In the genomic region with DNA sequence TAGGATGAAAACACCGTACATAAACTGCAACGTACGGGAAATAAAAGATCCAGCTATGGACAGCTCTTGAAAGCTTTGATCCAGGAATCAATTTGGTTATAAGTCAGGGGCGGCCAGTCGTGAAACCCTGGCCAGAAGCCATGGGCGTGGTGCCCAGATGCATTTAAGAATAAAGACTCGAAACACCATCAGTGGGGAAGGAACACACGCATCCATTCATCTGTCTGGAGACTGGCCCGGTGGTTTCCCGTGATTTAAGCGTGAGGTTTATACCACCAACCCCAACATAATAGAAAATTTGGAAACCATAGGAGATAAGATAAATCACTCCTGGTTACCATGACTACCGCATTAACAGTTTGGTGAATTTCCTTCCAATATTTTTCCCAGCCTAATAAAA, we compare ENCODE assay signal across 16 mouse cellular contexts. TPM values are rescaled to one million over a fixed set of nuclear protein-coding genes. Genes with fewer than 3 reads are reported as not detected.
A peak's percentile ranks its signal among the peaks of the same experiment; 100 is the strongest.
DNase-seq lines count a peak whose midpoint lies in the region; ATAC-seq lines count a peak whose summit lies in the region.
"Had no signal": no experiment of that assay in that cellular context is flagged by ENCODE, and none has a peak within 500 bp of the region (broad histone marks: within the 10 kb centered on the region; RNA-seq: fewer than 3 reads in every experiment).

No protein-coding gene starts in this region.

- H3K9me3 ChIP-seq in forebrain, embryonic 12.5 days = no peaks in the 10 kb centered on the region
- no peaks in the 10 kb centered on the region for H3K9me3 ChIP-seq in forebrain, embryonic 10.5 days
- H3K9me3 ChIP-seq in neural tube, embryonic 11.5 days (ENCODE audit: control insufficient read depth, low read length) = no peaks in the 10 kb centered on the region
- no peaks in the 10 kb centered on the region for H3K9me3 ChIP-seq in limb, embryonic 15.5 days
- H3K9me3 ChIP-seq in neural tube, embryonic 15.5 days (replicated peaks) = no peaks in the 10 kb centered on the region
- H3K9me3 ChIP-seq: heart, embryonic 13.5 days had no signal

- no peak for ATAC-seq in forebrain, embryonic 12.5 days (ENCODE audit: low FRiP score)
- peak; percentile 42; the same call in 1 of the 2 replicates for ATAC-seq in neural tube, embryonic 11.5 days (ENCODE audit: insufficient read depth, low FRiP score, low TSS enrichment)
- ATAC-seq in limb, embryonic 15.5 days (ENCODE audit: insufficient number of reproducible peaks, low FRiP score, low TSS enrichment, low read depth) = peak; percentile 56; the same call in 1 of the 2 replicates
- ATAC-seq in neural tube, embryonic 15.5 days (ENCODE audit: low FRiP score) = peak; percentile 43

- no peaks in the 10 kb centered on the region for H3K36me3 ChIP-seq in forebrain, embryonic 12.5 days (replicated peaks)
- no peaks in the 10 kb centered on the region; the same call in 1 of the 2 replicates for H3K36me3 ChIP-seq in forebrain, embryonic 10.5 days (replicated peaks)
- no peaks in the 10 kb centered on the region for H3K36me3 ChIP-seq in neural tube, embryonic 11.5 days (ENCODE audit: control insufficient read depth, insufficient read depth, low read length)
- H3K36me3 ChIP-seq in limb, embryonic 15.5 days = no peaks in the 10 kb centered on the region
- H3K36me3 ChIP-seq in neural tube, embryonic 15.5 days = no peaks in the 10 kb centered on the region
- H3K36me3 ChIP-seq: heart, embryonic 13.5 days had no signal

- H3K4me3 ChIP-seq in forebrain, embryonic 12.5 days (replicated peaks) = no peak overlapping the region
- H3K4me3 ChIP-seq in forebrain, embryonic 10.5 days = no peak overlapping the region
- H3K4me3 ChIP-seq in neural tube, embryonic 11.5 days (ENCODE audit: low read depth, low read length) = no peak overlapping the region
- H3K4me3 ChIP-seq in limb, embryonic 15.5 days = no peak overlapping the region
- no peak overlapping the region for H3K4me3 ChIP-seq in neural tube, embryonic 15.5 days (replicated peaks)
- H3K4me3 ChIP-seq: erythroblast, embryonic 14.5 days; heart, embryonic 13.5 days; myocyte had no signal

- WGBS in forebrain, embryonic 12.5 days = 50% methylated on average over 12 of the region's 12 CpGs
- WGBS in forebrain, embryonic 10.5 days = 82% methylated on average over 12 of the region's 12 CpGs
- WGBS in neural tube, embryonic 11.5 days = 50% methylated on average over 12 of the region's 12 CpGs
- 32% methylated on average over 12 of the region's 12 CpGs for WGBS in limb, embryonic 15.5 days
- 12% methylated on average over 12 of the region's 12 CpGs for WGBS in neural tube, embryonic 15.5 days

- peaks cover 68% of the 10 kb centered on the region for H3K4me1 ChIP-seq in forebrain, embryonic 12.5 days
- H3K4me1 ChIP-seq in forebrain, embryonic 10.5 days = peaks cover 75% of the 10 kb centered on the region
- H3K4me1 ChIP-seq in neural tube, embryonic 11.5 days (ENCODE audit: control insufficient read depth, insufficient read depth, low read length) = peaks cover 10% of the 10 kb centered on the region
- peaks cover 11% of the 10 kb centered on the region for H3K4me1 ChIP-seq in limb, embryonic 15.5 days
- H3K4me1 ChIP-seq in neural tube, embryonic 15.5 days = peaks cover 79% of the 10 kb centered on the region
- H3K4me1 ChIP-seq: heart, embryonic 13.5 days had no signal

- H3K27me3 ChIP-seq in forebrain, embryonic 12.5 days = 0 out of 2 replicates have a peak, but pooled peaks cover 4% of the 10 kb centered on the region
- 0 out of 2 replicates have a peak, but pooled peaks cover 9% of the 10 kb centered on the region for H3K27me3 ChIP-seq in forebrain, embryonic 10.5 days (ENCODE audit: poor library complexity, severe bottlenecking)
- no peaks in the 10 kb centered on the region for H3K27me3 ChIP-seq in neural tube, embryonic 11.5 days (ENCODE audit: control insufficient read depth, insufficient read depth, low read length)
- H3K27me3 ChIP-seq in limb, embryonic 15.5 days = no peaks in the 10 kb centered on the region
- no peaks in the 10 kb centered on the region for H3K27me3 ChIP-seq in neural tube, embryonic 15.5 days (replicated peaks)

- 0 out of 2 replicates have a peak overlapping the region, but pooled peaks have one; percentile 1 for H3K4me2 ChIP-seq in forebrain, embryonic 12.5 days
- H3K4me2 ChIP-seq in neural tube, embryonic 11.5 days (ENCODE audit: low read depth) = no peak overlapping the region
- no peak overlapping the region for H3K4me2 ChIP-seq in limb, embryonic 15.5 days
- peak overlapping the region; percentile 24 for H3K4me2 ChIP-seq in neural tube, embryonic 15.5 days
- H3K4me2 ChIP-seq: heart, embryonic 13.5 days had no signal

- no peak for DNase-seq in forebrain, embryonic 10.5 days (ENCODE audit: extremely low spot score, low spot score)
- DNase-seq in neural tube, embryonic 11.5 days (ENCODE audit: low spot score) = no peak
- DNase-seq in neural tube, embryonic 10.5 days (ENCODE audit: extremely low spot score, low spot score) = no peak
- DNase-seq in lung, adult 18-20 months = no peak
- DNase-seq in spleen, adult 12 weeks (ENCODE audit: low spot score) = no peak
- DNase-seq: adrenal gland, postnatal 36 days; cerebellum, adult 11 months; gastrocnemius, postnatal 10 days; lung, postnatal 4 days had no signal

- H3K9ac ChIP-seq in forebrain, embryonic 12.5 days = no peak overlapping the region
- H3K9ac ChIP-seq in neural tube, embryonic 11.5 days (ENCODE audit: low read length) = no peak overlapping the region
- no peak overlapping the region for H3K9ac ChIP-seq in limb, embryonic 15.5 days
- H3K9ac ChIP-seq in neural tube, embryonic 15.5 days (replicated peaks) = no peak overlapping the region
- H3K9ac ChIP-seq: heart, embryonic 13.5 days; liver, embryonic 14.5 days had no signal

- H3K27ac ChIP-seq in forebrain, embryonic 12.5 days = no peak overlapping the region
- no peak overlapping the region for H3K27ac ChIP-seq in forebrain, embryonic 10.5 days
- H3K27ac ChIP-seq in neural tube, embryonic 11.5 days (ENCODE audit: low read depth, low read length) = no peak overlapping the region
- no peak overlapping the region for H3K27ac ChIP-seq in limb, embryonic 15.5 days
- peak overlapping the region; percentile 74 for H3K27ac ChIP-seq in neural tube, embryonic 15.5 days (replicated peaks)
- H3K27ac ChIP-seq: heart, embryonic 13.5 days; liver, embryonic 14.5 days had no signal

RNA-seq across cellular contexts. Expression of gene Cacng4, which starts 16.9 kb away (rescaled TPM):
- 21.0 and 22.8 TPM in 2 replicates for polyA plus RNA-seq in forebrain, embryonic 12.5 days (2016; fragmentation: Nextera tagmentation; extraction: Ambion mirVana)
- 6.3 and 7.0 TPM in 2 replicates for polyA plus RNA-seq in forebrain, embryonic 10.5 days (2016; fragmentation: Nextera tagmentation; extraction: Ambion mirVana)
- 25.6 and 30.0 TPM in 2 replicates for polyA plus RNA-seq in neural tube, embryonic 11.5 days (2014; fragmentation: Nextera tagmentation; extraction: Ambion mirVana)
- polyA plus RNA-seq in limb, embryonic 15.5 days (2015; fragmentation: Nextera tagmentation; extraction: Ambion mirVana) = 3.8 and 4.3 TPM in 2 replicates
- polyA plus RNA-seq in neural tube, embryonic 15.5 days (2015; fragmentation: Nextera tagmentation; extraction: Ambion mirVana) = 43.2 and 52.5 TPM in 2 replicates
- polyA plus RNA-seq: erythroblast, embryonic 14.5 days had no signal

Comparison
In these comparisons a context has a peak if more than half of its experiments do, and no peak if none do; other contexts are left out.
1. H3K4me2 ChIP-seq: peak in forebrain, embryonic 12.5 days (single experiment) and neural tube, embryonic 15.5 days (single experiment); none in neural tube, embryonic 11.5 days (single experiment) and limb, embryonic 15.5 days (single experiment).